ENCODE assay signal across 9 mouse cellular contexts in genomic region chr5:147331547-147331946, GRCm38 (mm10). TPM values are rescaled to one million over a fixed set of nuclear protein-coding genes. Genes with fewer than 3 reads are reported as not detected.
A peak's percentile ranks its signal among the peaks of the same experiment; 100 is the strongest.
DNase-seq lines count a peak whose midpoint lies in the region; ATAC-seq and TF ChIP-seq lines count a peak whose summit lies in the region.
"Had no signal": no experiment of that assay in that cellular context is flagged by ENCODE, and none has a peak within 500 bp of the region (broad histone marks: within the 10 kb centered on the region; RNA-seq: fewer than 3 reads in every experiment).

No protein-coding gene starts in this region.

- no peaks in the 10 kb centered on the region for H3K27me3 ChIP-seq in G1E (ENCODE audit: insufficient read depth, low read length)

- no peaks in the 10 kb centered on the region for H3K36me3 ChIP-seq in G1E (replicated peaks)

- DNase-seq in layer of hippocampus, adult 11-12 months (ENCODE audit: low spot score) = peak; percentile 70
- no peak for DNase-seq in layer of hippocampus, adult 9-11 months
- DNase-seq in G1E (ENCODE audit: low spot score) = no peak
- peak; percentile 45 for DNase-seq in brain, embryonic 14.5 days (ENCODE audit: low read depth)
- peak; percentile 1 for DNase-seq in fibroblast of lung, adult 2 months (ENCODE audit: low read depth)
- DNase-seq in lung, adult 2 months = no peak
- DNase-seq in spleen, postnatal 4 days (ENCODE audit: low spot score in 2 of 2) = peak; percentile 71 to 91
- no peak for DNase-seq in urinary bladder, postnatal 10 days (ENCODE audit: low spot score)

- H3K9me3 ChIP-seq in G1E (replicated peaks) = no peaks in the 10 kb centered on the region

- 45% methylated on average over 2 of the region's 2 CpGs for WGBS in lung, adult 2 months

- H3K4me3 ChIP-seq in G1E (ENCODE audit: low read depth, low read length) = no peak overlapping the region
- no peak overlapping the region for H3K4me3 ChIP-seq in lung, adult 2 months (replicated peaks; ENCODE audit: extremely low read depth, low read depth, low read length)

- no peak for TF ChIP-seq POLR2A in brain, embryonic 14.5 days (IDR thresholded peaks at IDR 0.05; ENCODE audit: borderline replicate concordance, extremely low read depth, insufficient read depth, insufficient read length, poor library complexity, severe bottlenecking)
- TF ChIP-seq POLR2A in lung, adult 2 months (IDR thresholded peaks at IDR 0.05; ENCODE audit: borderline replicate concordance, extremely low read depth, low read depth, low read length) = no peak

- ATAC-seq in G1E (ENCODE audit: extremely low read depth, insufficient number of reproducible peaks, low FRiP score, poor library complexity, severe bottlenecking) = 0 out of 2 replicates have a peak, but pooled peaks have one; percentile 22

- TF ChIP-seq CTCF in G1E (IDR thresholded peaks at IDR 0.05; ENCODE audit: low read depth, low read length) = peak; percentile 81
- TF ChIP-seq CTCF in brain, embryonic 14.5 days (IDR thresholded peaks at IDR 0.05; ENCODE audit: borderline replicate concordance, extremely low read depth, insufficient read depth, insufficient read length) = peak; percentile 67
- peak; percentile 55 for TF ChIP-seq CTCF in lung, adult 2 months (IDR thresholded peaks at IDR 0.05; ENCODE audit: insufficient read depth, low read length)

- no peaks in the 10 kb centered on the region for H3K4me1 ChIP-seq in G1E (ENCODE audit: insufficient read depth, low read depth, low read length)
- H3K4me1 ChIP-seq in lung, adult 2 months (ENCODE audit: control insufficient read depth, insufficient read depth, low read length) = no peaks in the 10 kb centered on the region

RNA-seq across cellular contexts. Expression of gene Urad, which starts 9.3 kb away (rescaled TPM):
- total RNA-seq in G1E (2014; fragmentation: Nextera tagmentation) (not detected in 2 replicates), G1E (2017) (0.17 TPM in 1 of 2 replicates, not detected in the other)
- polyA plus RNA-seq in G1E (2012) = not detected in 2 replicates
- polyA plus RNA-seq in brain, embryonic 14.5 days (2012; rRNA removed) = not detected in 2 replicates
- polyA plus RNA-seq in lung, adult 2 months (2012; rRNA removed) = not detected in 2 replicates
- polyA plus RNA-seq: heart, embryonic 14.5 days had no signal

RNA-seq across cellular contexts. Expression of gene Cdx2, which starts 24.5 kb away (rescaled TPM):
- total RNA-seq in G1E (2014; fragmentation: Nextera tagmentation) = not detected in 2 replicates
- total RNA-seq in G1E (2017) = not detected in 2 replicates
- not detected in 2 replicates for polyA plus RNA-seq in G1E (2012)
- not detected in 2 replicates for polyA plus RNA-seq in brain, embryonic 14.5 days (2012; rRNA removed)
- polyA plus RNA-seq in lung, adult 2 months (2012; rRNA removed) = 0.85 TPM in 1 of 2 replicates, not detected in the other
- polyA plus RNA-seq: heart, embryonic 14.5 days had no signal

Comparison
In these comparisons a context has a peak if more than half of its experiments do, and no peak if none do; other contexts are left out.
1. DNase-seq: peak in layer of hippocampus, adult 11-12 months (single experiment), brain, embryonic 14.5 days (single experiment), fibroblast of lung, adult 2 months (single experiment) and spleen, postnatal 4 days (2 of 2); none in layer of hippocampus, adult 9-11 months (single experiment), G1E (single experiment), lung, adult 2 months (single experiment) and urinary bladder, postnatal 10 days (single experiment).
2. Peak in every context shown above with its lines, with median percentiles within 50 percentile points of each other: CTCF ChIP-seq.